Mouse (Mus musculus) left cerebral cortex, postnatal 25 days (tissue): ENCODE results near the gene Jup. TPM values are rescaled to one million over a fixed set of nuclear protein-coding genes. Genes with fewer than 3 reads are reported as not detected.
"Not testable (repeated sequence)": the region's sequence is repeated elsewhere in the genome, so short reads cannot be mapped to it uniquely, and the experiment has no call there.

ENCODE experiments used
- DNase-seq, 2 experiments: peaks; one replicate each; pipeline ENCODE4 v3.0.0; 2022; ENCODE audit warnings: low spot score in 2 of 2, mixed read lengths in 1 of 2
- intact Hi-C: fragments of 180-260 bp; cut with DNase I; formaldehyde crosslinking; loops from one replicate; pipeline ENCODE4 v1.15.1; 2025
- microRNA-seq, 2 experiments: library from miRNA; unstranded; fragments of <30 nt; microRNA quantifications; one replicate each; pipeline ENCODE4 v1.2.0; 2022
- total RNA-seq, 2 experiments: library from RNA; stranded (reverse); gene quantifications; 2 replicates each; pipeline ENCODE4 v1.2.3; 2021

Gene Jup
- total RNA-seq, 2 experiments from 2014 or later, result 44.2 to 45.4 TPM

DNA sequence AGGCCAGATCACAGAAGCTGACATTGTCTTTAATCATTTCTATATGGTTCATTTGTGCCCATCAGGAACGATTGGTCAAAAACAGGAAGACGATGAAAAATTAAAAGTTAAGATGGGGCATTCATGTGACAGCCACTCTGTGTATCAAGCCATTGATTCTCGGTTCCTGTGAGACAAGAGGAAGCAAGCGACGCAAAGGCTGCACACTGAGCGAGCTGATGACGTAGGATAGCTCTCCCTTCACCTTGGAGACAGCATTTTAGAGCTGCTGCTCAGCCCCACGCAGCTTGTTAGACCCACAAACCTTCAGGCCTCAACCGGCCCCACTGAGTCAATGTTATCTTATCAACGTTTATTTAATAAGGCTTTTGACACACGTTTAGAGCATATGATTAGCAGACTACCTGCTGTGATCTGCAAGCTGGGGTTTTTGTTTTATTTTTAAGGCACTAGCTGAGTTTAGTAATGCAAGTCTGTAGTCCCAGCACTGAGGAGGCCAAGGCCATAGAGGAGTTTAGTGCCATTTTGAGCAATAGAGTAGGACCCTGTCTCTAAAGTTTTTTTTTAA is 72.4 kb downstream of the Jup start:
- DNase-seq, result no peak
- intact Hi-C loops, result no loop called here

DNA sequence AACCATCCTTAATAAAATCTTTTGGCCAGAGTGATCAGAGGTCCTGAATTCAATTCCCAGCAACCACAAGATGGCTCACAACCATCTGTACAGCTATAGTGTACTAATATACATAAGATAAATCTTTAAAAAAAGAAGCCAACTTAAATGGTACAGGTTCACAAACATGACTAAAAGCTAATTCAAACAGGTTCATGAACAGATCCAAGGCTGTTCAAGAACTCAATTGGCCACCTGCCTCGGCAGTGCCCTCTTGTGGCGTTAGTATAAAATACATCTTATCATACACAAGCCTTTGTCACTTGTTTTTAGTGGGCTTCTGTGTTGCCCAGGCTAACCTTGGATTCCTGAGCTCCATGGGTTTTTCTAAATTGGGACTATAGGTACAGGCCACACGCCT is 74.0 kb downstream of the Jup start:
- DNase-seq, result peak; percentile 56 to 72
- intact Hi-C loops, result no loop called here

DNA sequence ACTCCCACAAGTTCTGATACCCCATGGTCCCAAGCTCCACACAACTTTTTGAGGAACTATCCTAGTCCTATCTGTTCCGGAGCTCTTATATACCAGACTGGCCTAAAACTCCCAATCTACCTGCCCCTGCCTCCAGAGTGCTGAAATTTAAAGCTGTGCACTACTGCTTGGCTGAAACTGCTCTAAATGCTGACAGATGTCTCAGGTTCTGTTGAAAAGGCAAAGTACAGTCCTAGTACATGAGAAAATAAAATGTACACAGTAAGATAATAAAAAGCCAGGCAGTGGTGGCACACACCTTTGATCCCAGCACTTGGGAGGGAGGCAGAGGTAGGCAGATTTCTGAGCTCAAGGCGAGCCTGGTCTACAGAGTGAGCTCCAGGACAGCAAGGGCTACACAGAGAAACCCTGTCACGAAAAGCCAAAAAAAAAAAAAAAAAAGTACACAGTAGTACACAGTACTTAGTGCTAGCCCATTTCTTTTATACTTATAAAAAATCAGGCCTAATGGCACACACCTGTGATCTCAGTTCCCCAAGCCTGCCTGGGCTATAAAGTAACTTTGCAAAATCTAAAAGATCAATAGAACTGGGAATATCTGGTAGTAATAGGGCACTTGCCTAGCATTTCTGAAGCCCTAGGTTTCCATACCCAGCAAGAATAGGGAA is 74.8 kb downstream of the Jup start:
- intact Hi-C loops, result no loop called here
- no peak for DNase-seq

DNA sequence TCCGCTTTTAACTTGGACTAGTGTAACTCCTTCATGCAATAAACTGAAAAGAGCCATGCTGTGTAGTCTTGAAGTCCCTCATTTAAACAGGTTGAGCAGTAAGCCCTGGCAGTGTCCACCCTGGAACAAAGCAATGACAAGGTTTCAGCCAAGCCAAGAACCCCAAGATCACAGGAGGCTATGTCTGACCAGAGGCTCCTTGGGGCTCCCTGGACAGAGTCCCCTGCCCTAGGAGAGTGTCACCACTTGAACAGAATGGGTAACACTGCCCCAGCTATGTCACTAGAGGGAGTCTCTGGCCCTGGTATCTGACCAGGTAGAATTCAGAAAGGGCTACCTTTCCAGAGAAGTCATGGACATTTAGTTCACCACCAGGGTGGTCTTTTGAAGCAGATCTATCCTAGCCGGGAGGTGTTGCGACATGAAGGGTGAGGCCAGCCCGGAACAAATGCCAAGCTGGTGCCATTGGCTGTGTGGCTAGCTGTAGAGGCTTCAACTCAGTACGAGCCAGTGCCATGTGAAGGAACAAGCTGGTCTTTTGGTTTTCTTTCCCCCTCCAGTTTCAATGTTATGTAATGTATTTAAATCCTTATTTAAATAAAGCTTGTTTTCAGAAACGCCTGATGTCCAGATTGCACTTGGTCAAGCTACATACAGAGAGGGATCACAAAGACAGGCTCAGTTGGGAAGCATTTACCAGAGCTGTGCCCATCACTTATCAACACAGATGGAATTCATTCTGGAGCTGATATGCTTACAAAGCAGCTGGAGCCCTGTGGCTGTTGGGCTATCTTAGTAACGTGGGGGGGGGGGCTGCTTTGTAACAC is 75.9 kb downstream of the Jup start:
- intact Hi-C loops, result not testable (repeated sequence)

DNA sequence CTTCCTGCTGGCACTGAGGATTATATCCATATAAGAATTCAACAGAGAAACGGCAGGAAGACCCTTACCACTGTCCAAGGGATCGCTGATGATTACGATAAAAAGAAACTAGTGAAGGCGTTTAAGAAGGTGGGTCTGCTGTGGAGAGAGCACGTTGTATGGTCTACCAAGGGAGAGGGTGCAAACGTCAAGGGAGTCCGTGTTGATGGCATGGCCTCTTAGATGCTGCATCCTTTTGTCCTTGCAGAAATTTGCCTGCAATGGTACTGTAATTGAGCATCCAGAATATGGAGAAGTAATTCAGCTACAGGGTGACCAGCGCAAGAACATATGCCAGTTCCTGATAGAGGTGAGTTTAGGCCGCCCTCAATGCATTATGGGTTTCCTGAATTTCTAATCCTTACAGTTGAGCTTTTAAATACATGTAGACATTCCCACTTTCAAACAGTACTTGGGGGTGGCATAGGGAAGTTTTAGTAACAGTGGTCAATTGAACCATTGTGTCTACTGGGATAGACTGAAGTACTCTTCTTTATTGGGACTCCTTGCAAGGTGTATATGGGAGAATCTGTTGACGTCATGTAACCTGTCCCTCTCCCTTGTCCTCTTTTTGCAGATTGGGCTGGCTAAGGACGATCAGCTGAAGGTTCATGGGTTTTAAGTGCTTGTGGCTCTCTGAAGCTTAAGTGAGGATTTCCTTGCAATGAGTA is 76.7 kb downstream of the Jup start:
- DNase-seq, intact Hi-C loops: not testable (repeated sequence)

More for the DNA sequence above, 75.9 kb downstream of the Jup start:
- DNase-seq, result not testable (repeated sequence)

DNA sequence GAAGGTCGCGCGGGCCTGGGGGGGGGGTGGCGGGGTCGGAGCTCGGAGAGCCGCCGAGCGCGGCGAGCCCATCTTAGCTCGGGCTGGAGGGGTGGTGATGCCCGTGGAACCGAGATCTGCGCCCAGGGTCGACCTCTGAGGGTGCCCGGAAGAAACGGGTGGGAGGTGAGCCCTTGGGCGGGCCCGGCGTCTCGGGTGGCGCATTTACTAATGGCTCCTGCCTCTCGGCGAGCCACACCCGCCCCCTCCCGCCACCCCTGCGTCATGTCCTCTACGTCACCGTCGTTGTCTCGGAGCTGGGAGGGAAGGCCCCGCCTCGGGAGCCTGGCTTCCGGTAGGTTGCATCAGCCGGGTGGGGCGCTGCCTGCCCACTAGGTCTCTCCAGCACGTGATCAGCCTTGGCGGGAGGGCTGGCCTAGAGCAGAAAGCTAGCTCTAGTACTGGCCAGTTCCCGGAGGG is 77.4 kb downstream of the Jup start:
- intact Hi-C loops, result no loop called here
- DNase-seq, result peak; percentile 91 to 97

DNA sequence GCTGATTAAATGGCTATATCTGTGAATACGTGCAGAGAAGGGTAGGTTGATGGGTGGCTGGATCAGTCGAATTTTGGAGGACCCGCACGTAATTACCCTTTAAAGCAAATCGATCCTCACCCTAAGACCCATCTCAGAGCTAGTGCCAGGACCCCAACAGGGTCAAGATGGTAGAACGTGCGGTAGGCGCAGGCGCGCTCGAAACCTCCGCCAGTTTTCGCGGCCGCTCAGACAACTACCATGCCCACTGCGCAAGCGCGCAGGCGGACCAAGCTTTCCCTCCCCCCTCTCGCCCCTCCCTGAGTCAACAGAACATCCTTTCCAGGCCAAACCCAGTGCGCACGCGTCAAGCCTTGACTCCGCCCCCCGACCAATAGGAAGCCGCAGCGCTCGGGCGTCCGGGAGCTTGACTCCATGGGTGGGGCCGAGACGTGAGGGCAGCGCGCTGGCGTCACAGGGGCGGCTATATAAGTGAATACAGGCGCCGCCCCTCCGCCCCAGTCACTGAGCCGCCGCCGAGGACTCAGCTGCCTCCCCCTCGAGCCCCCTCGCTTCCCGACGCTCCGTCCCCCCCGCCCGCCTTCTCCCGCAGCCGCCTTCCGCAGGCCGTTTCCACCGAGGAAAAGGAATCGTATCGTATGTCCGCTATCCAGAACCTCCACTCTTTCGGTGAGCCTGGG is 77.9 kb downstream of the Jup start, which contains the start of gene Eif1:
Eif1 (plus strand) TSS at position 394 of the 680 bp plus-strand sequence.
- DNase-seq, result peak; percentile 99 to 100
- intact Hi-C loops, result no loop called here

Small RNA genes lying within 50 kb of the gene (microRNA-seq; reads per million reads assigned to microRNA genes)
- gene Gm27374, result 0 reads per million in 2 experiments

Other genes starting within 250 kb of the Jup start
- gene Krt19, start 249.1 kb downstream of the Jup start, total RNA-seq, result not detected
- 1 to 10 TPM; 3.7 to 4.3 TPM for gene Krt9, start 204.5 kb downstream of the Jup start, total RNA-seq
- not detected for gene Krt14, start 190.2 kb downstream of the Jup start, total RNA-seq
- not detected for gene Krt16, start 148.9 kb downstream of the Jup start, total RNA-seq
- gene Krt17, start 136.7 kb downstream of the Jup start, total RNA-seq, result under 1 TPM in 1 of 2 experiments, not detected in 1; 0.30 TPM
- gene Krt42, start 127.9 kb downstream of the Jup start, total RNA-seq, result not detected
- gene Eif1, start 77.9 kb downstream of the Jup start, total RNA-seq, result 100 to 1,000 TPM; 820 to 888 TPM
- not detected for gene Gast, start 63.4 kb downstream of the Jup start, total RNA-seq
- 100 to 1,000 TPM; 136 to 160 TPM for gene Hap1, start 41.6 kb downstream of the Jup start, total RNA-seq
- 1 to 10 TPM; 7.2 to 7.5 TPM for gene P3h4, start 17.1 kb upstream of the Jup start, total RNA-seq
- 1 to 10 TPM; 4.7 to 5.7 TPM for gene Fkbp10, start 17.9 kb upstream of the Jup start, total RNA-seq
- 10 to 100 TPM; 50.7 to 57.1 TPM for gene Nt5c3b, start 44.0 kb upstream of the Jup start, total RNA-seq
- gene Klhl10, start 44.2 kb upstream of the Jup start, total RNA-seq, result under 1 TPM; 0.53 to 0.99 TPM
- gene Klhl11, start 75.0 kb upstream of the Jup start, total RNA-seq, result 100 to 1,000 TPM in 1 of 2 experiments, 10 to 100 TPM in 1; 97.7 to 102 TPM
- gene Acly, start 130.2 kb upstream of the Jup start, total RNA-seq, result 100 to 1,000 TPM; 114 to 124 TPM
- 1 to 10 TPM in 1 of 2 experiments, under 1 TPM in 1; 0.55 to 1.3 TPM for gene Ttc25, start 147.8 kb upstream of the Jup start, total RNA-seq
- 100 to 1,000 TPM; 207 to 230 TPM for gene Cnp, start 177.1 kb upstream of the Jup start, total RNA-seq
- gene Nkiras2, start 221.5 kb upstream of the Jup start, total RNA-seq, result 10 to 100 TPM; 13.7 to 14.7 TPM
- 100 to 1,000 TPM; 231 to 258 TPM for gene Dnajc7, start 222.4 kb upstream of the Jup start, total RNA-seq